Mouse (Mus musculus) left cerebral cortex, postnatal 10 days (tissue): ENCODE measurements around the gene Vwa8. TPM values are rescaled to one million over a fixed set of nuclear protein-coding genes. Genes with fewer than 3 reads are reported as not detected.

ENCODE experiments used
- DNase-seq, 2 experiments: peaks; one replicate each; pipeline ENCODE4 v3.0.0; 2021 to 2022; ENCODE audit warnings: low spot score in 2 of 2, mixed read lengths in 1 of 2; ENCODE audit errors: extremely low spot score in 1 of 2
- intact Hi-C: fragments of 180-260 bp; cut with DNase I; formaldehyde crosslinking; loops from one replicate; pipeline ENCODE4 v1.15.1; 2025
- total RNA-seq, 2 experiments: library from RNA; stranded (reverse); gene quantifications; 2 replicates each; pipeline ENCODE4 v1.2.3; 2021

The Vwa8 gene
- 10 to 100 TPM; 21.6 to 22.0 TPM for total RNA-seq

DNA sequence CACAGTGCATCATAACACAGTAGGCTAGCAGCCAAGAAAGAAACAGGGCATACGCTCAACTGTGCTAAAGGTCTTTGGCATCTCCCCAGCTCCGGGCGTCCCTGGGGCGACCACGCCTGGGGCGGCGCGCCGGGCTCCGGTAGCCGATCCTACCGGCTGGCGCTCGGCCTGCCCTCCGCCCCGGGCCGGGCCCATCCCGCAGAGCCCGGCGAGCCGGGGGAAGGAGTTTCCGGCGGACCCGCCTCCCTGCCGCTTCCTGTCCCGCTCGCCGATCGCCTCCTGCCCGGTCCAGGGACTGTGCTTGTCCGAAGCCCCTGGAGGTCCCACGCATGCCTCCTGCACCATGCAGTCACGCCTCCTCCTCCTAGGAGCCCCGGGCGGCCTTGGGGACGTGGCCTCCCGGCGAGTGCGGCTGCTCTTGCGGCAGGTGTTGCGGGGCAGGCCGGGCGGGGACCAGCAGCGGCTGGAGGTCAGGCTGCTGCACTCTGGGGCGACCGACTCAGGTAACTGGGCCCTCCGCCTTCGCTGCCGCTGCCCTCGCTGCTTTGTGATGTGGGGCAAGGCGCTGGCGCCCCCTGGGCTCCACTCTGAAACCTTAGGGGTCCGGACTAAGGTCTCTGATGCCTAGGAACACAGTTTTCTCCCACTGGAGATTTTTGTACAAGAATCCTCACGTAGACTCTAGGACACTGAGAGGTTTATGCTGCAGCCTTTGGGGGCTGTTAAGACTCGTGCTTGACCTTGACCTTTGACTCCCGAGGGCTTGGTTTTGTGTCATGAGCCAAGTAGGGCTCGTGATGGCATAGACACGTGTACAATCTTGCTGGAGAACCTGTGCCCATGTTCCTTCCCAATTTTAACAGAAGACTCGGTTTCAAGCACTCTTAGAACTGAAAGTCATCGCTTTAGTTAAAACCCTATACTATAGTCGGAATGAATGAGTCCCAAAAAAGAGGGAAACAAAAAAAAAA is at the start of gene Vwa8:
Gene Vwa8 (plus strand): TSS at position 112 of the 971 bp plus-strand sequence.
- intact Hi-C loops = loop anchor here (2.0 kb wide), 2 partner anchors 120 to 178 kb away; no protein-coding TSS in a partner anchor

DNA sequence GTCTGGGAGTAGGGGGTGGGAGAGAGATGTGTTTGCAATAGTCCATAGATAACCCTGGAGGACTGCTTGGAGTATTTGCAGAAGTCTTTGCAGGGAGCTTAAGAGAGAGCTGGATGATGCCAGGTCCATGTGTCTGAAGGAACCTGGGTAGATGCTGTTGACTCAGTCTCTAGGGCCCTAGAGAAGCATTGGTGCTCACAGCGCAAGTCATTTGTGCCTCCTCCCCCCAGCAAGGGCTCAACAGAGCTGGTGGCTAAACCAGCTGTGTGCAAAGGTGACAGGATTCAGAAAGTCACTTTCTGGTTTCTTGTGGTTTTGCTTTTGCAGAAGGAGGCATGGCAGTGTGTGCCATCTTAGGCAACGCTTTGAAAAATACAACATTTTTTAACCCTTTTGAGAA is 46.5 kb upstream of the Vwa8 start:
- DNase-seq = no peak
- intact Hi-C loops = no loop called here

More for the DNA sequence above, at the start of gene Vwa8:
- DNase-seq = peak; percentile 59 to 92

DNA sequence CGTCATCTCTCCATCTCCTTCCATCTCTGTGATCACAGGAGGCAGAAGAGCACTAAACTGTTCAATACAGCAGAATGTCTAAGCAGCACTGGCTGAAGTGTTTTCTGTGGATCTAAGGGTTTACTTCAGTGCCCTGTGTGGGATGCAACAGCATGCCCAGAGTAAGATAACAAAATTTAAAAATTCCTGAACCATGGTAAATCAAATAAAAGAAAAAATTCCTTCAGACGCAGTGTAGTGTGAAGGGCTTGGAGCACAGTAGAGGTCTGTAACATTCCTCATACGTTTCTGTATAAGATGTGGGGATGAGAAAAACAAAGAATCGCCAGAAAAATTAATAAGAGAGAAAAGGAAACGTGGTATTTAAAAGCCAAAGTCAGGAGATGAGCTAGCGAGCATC is 44.9 kb upstream of the Vwa8 start:
- intact Hi-C loops = no loop called here
- DNase-seq = no peak

DNA sequence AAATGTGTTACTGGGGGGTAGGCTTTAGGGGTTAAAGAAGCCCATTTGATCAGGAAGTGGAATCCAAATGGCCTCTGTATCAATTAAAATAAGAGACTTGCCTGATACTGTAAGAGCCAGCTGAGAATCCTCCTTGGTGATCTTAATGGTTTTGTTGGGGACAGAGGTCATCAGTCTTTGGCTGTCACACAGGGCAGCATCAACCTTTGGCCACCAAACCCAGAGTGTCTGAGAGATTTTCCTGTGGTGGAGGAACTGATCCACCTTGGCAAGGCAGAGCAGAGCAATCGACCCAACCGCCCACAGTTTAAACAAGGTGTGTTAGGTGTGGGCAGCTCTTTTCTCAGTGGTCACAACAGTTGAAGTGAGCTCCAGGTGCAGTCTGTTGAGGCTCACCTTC is 36.0 kb upstream of the Vwa8 start:
- intact Hi-C loops = no loop called here
- DNase-seq = no peak

DNA sequence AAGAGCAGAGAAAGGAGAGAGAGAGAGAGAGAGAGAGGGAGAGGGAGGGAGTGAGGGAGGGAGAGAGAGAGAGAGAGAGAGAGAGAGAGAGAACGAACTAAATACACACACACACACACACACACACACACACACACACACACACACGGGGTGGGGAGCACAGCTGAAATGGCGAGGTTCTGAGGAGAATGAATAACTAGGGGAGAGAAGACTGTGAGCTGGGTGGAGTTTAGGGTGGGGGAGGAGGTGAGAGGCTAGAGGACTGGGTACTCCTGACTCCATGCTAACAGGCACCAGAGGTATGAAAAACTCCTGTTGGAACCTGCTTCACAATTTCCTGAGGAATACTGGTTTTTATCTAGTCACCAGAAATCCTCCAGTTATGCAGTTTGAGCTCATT is 32.4 kb upstream of the Vwa8 start:
- DNase-seq = no peak
- intact Hi-C loops = no loop called here

DNA sequence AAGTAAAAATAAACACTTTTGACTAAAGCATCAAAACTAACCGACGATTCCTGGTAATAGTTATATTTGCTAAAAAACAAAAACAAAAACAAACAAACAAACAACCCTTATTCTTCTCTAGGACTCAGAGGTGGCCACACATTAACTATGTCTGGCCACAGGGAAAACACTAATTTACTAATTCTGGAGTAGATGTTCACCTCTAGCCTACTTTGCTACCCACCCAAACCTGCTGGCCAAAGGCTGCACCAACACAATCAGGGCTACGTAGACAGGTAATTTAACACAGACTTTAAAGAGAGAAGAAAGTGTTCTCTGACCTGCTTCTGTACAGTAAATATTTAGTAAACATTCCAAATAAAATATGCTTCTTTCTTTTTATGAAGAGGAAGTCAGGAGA is 31.2 kb upstream of the Vwa8 start:
- intact Hi-C loops = no loop called here
- DNase-seq = no peak

DNA sequence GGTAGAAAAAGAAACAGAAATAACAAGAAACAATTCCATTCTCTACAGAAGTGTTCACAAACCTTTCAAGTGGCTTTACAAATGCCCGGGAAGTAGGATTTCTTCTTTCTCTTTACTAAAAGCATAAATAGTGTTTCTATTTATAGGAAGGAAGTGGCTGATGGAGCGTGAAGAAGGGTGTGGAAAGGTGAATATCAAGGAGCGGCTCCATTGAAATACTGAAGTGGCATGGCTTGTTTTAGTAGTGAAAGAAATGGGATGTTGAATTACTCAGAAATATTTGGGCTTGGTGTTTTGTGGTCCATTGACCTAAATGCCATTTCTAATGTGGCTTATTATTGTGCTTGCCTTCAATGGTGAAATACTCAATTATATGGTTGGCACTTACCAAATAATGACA is 30.4 kb upstream of the Vwa8 start:
- DNase-seq = no peak
- intact Hi-C loops = no loop called here

DNA sequence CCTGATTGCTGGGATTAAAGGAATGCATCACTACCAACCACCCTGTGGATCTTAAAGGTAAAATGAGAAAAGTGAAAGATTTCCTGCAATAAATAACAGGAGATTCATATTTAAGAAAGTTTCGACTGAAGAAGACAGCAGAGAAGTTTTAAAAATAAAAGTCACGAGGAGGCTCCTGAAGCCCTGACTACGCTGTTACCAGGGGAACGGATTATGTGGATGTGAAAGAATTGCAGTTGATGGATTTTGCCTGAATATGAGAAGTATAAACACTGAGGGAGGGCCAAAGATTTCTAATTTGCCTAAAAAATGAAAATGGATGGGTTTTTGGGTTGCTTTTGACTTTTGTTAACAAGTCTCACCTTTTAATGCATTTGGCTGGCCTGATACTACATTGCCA is 24.8 kb upstream of the Vwa8 start:
- peak in 1 of 2 experiments; percentile 28 for DNase-seq
- intact Hi-C loops = no loop called here

DNA sequence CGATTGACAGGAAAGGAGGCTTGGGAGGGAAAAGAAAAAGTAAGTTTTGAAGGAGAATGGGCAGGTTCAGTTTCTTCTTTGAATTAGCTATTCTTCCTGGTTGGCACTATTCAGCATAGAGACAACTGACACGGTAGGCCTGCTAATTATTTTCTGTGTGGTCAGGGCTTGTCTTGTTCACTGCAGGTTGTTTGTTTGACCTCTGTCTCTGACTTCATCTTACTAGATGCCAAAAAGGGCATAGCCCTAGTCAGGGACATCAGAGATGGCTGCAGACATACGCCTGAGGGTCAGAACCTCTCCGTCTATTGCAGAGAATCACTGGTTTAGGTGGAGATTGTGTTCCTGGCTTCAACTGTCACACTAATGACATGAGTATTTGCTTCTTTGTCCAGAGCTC is 24.3 kb upstream of the Vwa8 start:
- intact Hi-C loops = no loop called here
- DNase-seq = no peak

DNA sequence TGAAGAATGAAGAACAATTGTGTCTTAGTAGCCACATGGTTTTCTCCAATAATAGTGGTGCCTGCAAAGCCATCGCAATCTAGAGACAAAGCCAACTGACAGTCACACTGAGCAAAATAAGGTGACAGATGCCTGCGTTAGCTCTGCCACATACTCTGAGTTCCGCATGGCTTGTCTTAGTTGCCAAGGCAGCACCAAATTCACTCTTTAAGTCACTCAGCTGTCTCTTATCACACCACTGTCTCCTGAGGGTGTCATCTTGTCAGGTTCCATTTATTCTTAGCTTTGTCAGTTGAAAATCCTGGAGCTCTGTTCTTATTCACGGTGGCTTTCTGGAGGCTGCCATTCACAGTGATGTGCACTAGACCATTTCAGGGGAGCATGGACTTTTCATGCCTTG is 17.7 kb upstream of the Vwa8 start:
- no peak for DNase-seq

DNA sequence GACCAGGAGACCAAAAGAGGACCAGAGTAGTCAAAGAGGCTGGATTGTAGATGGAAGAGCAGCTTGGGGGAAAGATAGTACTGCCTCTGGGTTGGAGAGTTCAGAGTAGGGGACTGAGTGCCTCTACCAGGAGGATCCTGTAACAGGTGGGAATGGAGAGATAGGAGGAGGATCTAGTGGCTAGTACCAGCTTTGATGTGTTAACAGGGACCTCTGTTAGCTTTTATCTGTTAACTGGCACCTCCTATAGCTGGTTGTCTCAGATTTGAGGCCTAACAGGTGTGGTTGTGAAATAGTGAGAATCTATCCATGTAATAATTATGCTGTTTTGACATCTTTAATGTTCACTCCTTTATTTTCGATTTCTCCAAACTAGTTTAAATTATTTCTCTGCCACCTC is 904 bp upstream of the Vwa8 start:
- intact Hi-C loops = loop anchor here (2.0 kb wide), 2 partner anchors 119 to 177 kb away; no protein-coding TSS in a partner anchor
- no peak for DNase-seq

More for the DNA sequence above, 17.7 kb upstream of the Vwa8 start:
- intact Hi-C loops = no loop called here

DNA sequence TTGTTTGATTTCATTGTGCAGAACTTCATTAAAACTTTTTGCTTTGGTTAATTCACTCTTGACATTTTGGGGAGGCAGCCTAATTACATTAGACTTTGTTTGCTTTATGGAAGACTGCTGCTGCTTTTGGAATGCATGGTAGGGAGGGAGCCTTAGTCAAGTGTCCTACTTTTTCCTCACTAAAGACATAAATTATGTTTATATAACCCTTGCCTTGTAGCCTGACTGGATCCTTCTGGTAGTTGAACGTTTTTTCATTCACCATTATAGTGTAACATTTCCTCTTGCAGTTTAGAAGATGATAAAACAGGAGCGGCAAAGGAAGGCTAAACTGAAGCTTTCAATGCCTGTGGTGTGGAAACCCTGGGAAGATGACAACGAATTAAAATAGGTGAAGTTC is 375 bp upstream of the Vwa8 start:
- intact Hi-C loops = loop anchor here (2.0 kb wide), 2 partner anchors 120 to 178 kb away; no protein-coding TSS in a partner anchor

DNA sequence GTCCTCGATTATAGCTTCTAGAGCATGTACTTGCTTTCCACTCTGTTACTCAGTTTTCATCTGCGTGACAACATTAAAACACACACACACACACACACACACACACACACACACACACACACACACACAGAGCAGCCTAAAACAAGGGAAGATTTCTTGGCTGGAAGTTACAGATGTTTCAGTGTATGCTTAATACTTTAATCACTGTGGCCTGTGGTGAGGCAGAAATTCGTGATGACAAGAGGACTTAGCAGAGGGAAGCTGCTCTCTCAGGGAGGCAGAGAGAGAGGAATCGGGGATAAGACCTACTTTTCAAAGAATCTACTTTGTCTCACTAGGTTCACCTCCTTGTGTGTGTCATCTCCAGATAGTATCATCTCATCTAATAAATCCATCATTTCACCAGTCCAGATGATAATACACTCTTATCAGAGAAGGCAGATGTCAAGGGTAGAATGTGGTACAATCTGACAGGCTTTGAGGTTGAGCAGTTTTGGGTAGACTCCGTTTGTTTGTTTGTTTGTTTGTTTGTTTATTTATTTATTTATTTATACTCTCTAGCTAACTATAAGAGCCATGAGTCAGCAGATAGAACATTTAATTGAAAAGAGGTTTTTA is 1.2 kb downstream of the Vwa8 start:
- no peak for DNase-seq
- intact Hi-C loops = loop anchor here (2.0 to 5.0 kb wide), 3 partner anchors 121 to 257 kb away; no protein-coding TSS in a partner anchor

More for the DNA sequence above, 375 bp upstream of the Vwa8 start:
- no peak for DNase-seq

DNA sequence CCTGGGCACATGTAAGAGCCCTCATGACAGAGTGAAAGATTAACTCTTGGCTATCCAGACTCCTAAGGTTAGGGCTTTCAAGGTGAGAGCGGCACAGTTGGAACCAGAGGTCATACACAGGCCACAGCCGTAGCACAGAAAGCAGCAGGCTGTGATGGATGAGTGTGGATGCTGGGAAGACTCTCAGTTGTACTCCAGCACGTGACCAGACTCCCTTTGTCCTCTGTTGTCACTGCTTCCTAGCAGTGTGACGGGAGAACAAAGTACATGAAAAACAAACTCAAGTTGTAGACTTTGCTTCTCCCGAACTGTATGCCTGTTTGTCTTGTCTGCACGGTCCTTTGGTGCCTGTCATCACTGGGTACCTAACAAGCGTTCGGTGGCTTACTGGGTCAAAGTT is 1.8 kb downstream of the Vwa8 start:
- no peak for DNase-seq
- intact Hi-C loops = loop anchor here (5.0 kb wide), 1 partner anchor 257 kb away; no protein-coding TSS in a partner anchor

DNA sequence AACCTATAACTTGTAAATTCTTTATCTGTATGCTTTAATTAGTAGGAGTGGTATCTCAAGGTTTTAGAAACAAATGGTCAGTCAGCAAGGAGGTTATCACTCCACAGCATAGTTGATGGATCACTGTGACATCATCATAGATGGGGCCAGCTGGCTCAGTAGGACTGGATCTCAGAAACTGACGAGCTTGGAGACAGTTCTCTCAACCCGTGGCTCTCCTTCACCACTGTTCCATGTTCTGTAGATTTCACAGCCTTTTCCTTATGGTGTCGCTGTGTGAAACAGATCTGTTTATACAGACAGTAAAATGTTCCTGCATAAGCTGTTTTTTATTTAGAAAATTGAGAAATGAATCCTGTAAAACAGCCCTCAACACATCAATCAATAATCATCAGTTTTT is 2.5 kb downstream of the Vwa8 start:
- DNase-seq = peak in 1 of 2 experiments; percentile 27
- intact Hi-C loops = loop anchor here (5.0 kb wide), 1 partner anchor 256 kb away; no protein-coding TSS in a partner anchor

DNA sequence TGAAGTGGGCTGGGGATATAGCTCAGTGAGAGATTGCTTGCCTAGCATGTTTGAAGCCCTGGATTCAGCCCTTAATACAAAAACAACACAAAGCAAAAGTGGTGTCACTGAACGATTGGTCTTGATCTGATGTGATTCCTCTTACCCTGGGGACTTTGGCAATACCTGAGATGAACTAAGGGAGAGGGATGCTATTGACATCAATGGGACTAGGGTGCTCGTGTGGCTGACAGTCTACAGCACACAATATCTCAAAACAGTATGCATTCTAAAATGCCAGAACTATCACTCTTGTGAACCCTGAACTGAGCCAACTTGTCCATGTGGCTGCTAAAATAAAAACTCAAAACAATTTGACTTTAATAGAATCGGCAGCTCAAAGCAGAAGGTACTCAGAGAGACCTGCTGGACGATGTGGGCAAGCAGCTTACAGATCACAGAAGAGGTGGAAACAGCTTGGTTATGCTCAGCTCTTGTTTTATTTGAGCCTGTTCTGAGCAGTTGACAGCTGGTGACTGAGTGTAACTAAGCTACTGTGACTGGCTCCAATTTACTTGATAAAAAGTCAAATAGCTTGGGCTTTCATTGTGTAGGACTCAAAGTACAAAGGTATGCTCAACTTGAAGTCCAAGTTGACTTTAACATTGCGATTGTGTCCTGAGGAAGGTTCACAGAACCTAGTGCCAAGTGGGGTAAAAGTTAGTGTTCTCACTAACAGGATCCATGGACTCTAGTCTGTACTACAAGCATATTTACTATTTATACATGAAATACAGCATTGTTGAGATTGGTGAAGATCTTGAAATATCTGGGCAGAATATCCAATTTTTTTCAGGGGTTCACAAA is 3.8 kb downstream of the Vwa8 start:
- intact Hi-C loops = loop anchor here (5.0 kb wide), 1 partner anchor 255 kb away; no protein-coding TSS in a partner anchor
- DNase-seq = no peak

DNA sequence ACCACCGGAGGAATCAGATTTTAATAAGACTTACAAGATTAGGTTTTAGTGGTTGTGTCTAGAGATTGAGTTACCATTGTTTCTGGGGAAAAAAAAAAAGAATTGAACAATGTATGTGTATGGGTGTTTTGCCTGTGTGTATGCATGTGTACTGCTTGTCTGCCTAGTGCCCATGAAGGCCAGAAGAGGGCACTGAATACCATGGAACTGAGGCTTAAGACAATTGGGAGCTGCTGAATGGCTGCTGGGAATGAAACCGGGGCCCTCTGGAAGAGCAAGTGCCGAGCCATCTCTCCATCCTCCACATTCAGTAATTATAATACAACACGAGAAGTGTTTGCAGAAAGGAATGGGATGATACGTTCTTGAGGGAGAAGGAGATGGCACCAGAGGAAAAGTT is 12.3 kb downstream of the Vwa8 start:
- DNase-seq = no peak
- intact Hi-C loops = no loop called here

DNA sequence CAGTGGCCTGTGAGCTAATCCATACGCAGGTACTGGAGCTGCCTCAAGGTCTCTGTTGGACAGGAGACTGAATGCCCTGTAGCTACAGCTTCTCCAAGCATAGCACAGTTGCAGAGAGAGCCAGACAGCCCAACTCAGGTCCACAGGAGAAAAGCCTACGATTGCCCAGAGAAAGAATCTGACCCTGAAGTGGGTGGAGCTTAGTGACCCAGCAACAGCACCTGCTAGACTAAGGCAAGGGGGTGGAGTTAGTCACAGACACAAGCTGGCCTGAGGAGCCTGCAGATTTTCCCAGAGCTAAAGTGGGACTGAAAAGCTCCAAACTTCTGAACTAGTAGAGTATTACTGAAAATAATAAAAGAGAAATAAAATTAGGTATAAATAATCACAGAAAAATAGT is 21.2 kb downstream of the Vwa8 start:
- intact Hi-C loops = no loop called here
- DNase-seq = no peak

DNA sequence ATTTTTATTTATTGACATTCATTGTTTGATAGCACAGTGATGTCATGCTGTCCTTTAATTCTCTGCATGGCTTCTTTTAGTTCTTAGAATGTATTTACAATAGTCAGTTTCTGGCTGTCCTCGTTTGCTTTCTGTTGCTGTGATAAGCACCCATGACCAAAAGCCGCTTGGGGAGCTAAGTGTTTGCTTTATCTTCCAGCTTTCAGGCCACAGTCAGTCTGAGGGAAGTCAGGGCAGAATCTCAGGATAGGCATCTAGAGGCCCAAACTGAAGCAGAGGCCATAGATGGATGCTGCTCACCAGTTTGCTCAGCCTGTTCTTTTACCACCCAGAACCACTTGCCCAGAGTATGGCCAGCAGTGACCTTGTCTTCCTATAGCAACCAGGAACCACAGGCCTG is 28.3 kb downstream of the Vwa8 start:
- DNase-seq = no peak
- intact Hi-C loops = no loop called here
